Mouse (Mus musculus) erythroid progenitor cell, adult 5-6 weeks (primary cell): Measurements from ENCODE around the gene Usp47. TPM values are rescaled to one million over a fixed set of nuclear protein-coding genes. Genes with fewer than 3 reads are reported as not detected.
A peak's percentile ranks its signal among the peaks of the same experiment; 100 is the strongest.

Source experiments
- ATAC-seq: replicated peaks from 2 replicates; pipeline ENCODE4 v1.8.0; 2016; ENCODE audit warnings: moderate number of reproducible peaks, mild to moderate bottlenecking, moderate TSS enrichment, inconsistent platforms; ENCODE audit not compliant: poor library complexity, low FRiP score, severe bottlenecking
- total RNA-seq, 2 experiments: library from RNA; stranded (forward) in 1 of 2; stranded (reverse) in 1 of 2; fragments of 150-400 nt in 1 of 2; fragments of 186-747, 209-891 nt in 1 of 2; gene quantifications; 2 replicates each; pipeline versions ENCODE4 v1.2.3 to v1.2.4; 2015 to 2017; ENCODE audit warnings: low replicate concordance in 2 of 2

Gene Usp47
- total RNA-seq (2015; ENCODE audit: low replicate concordance), result 24.7 and 26.3 TPM in 2 replicates
- 62.9 and 64.2 TPM in 2 replicates for total RNA-seq (2017; ENCODE audit: low replicate concordance)

- ATAC-seq, result peak; percentile 81
These were observed at the start of gene Usp47 for GRCm38 (mm10) chr7:112023150-112023600. Gene Usp47, plus strand, starts transcription at chr7:112023504.

DNA sequence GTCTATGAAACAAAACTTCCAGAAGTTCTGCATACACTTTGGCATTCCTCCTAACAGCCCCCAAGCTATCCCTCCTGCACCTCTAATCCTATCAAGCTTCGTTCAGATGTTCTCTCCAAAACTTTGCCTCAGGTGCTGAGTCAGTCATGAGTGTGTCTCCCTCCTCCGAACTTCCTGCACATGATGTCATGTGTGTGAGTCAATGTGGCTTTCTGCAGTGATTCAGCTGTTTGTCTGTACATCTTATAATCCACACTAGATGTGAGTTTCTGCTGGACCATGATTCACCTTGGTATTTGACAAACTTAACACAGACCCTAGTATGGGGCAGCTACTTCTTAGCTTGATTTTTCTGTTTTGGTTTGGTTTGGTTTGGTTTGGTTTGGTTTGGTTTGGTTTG is 46.9 kb upstream of the Usp47 start:
- ATAC-seq, result no peak

- ATAC-seq, result no peak
These were observed 45.4 kb upstream of the Usp47 start for GRCm38 (mm10) chr7:111977871-111978270.

GRCm38 (mm10) chr7:111982296-111982695 is 41.0 kb upstream of the Usp47 start:
- no peak for ATAC-seq

DNA sequence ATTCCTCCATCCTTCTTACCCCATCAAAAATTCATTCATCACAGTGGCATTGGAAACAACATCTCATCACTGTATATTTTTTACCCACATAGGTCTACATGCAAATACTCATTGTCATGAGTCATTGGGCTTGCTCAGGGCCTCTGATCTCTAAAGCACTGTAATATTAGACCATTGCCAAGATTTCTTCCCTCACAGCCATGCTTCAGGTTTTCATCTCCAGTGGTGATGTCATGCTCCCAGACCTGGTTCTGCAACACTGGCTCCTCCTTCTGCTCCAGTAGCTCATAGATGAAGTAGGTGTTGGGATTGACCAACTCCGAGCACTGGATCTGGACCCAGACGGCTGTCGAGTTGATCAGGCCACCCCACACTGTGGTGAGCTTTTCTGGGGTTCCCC is 38.8 kb upstream of the Usp47 start:
- ATAC-seq, result no peak

GRCm38 (mm10) chr7:111985266-111985665 is 38.0 kb upstream of the Usp47 start:
- ATAC-seq, result no peak

DNA sequence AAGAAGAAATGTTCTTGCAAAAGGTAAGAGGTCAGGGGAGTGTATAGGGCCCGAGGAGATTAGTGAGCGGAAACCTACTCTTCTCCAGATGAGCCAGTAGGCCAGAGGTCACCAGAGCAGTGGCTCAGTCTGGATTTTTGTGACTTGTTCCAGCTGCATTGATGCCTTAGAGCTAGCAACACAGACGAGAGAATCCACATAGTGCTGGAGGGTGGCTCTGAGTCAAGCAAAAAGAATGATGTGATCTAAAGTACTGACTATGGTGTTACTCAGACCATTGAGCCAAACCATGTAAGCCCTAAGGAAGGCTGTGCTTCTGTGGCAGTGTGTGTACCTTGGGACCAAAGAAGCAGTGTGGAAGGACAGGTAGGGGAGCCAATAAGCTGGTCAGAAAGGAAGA is 36.4 kb upstream of the Usp47 start:
- no peak for ATAC-seq

DNA sequence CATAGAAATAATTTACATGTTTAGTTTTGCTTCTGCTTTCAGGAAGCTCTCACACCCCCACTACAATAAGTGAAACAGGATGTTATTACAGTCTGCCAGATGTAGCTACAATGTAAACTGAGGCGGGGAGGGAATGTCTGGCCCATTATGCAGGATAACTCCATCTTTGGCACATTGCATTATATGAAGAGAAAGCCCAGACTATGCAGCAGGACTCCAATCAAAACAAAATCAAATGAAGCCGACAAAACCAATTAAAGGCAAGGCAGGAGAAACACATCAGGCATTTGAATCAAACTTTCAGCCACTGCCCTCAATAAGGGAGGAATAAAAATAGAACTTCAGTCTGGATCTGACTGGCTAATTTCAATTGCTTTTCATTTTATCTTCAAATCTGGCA is 25.9 kb upstream of the Usp47 start:
- ATAC-seq, result no peak

GRCm38 (mm10) chr7:111998446-111999004 is 24.8 kb upstream of the Usp47 start:
- ATAC-seq, result no peak

- no peak for ATAC-seq
These were observed 23.9 kb upstream of the Usp47 start for GRCm38 (mm10) chr7:111999376-111999775.

DNA sequence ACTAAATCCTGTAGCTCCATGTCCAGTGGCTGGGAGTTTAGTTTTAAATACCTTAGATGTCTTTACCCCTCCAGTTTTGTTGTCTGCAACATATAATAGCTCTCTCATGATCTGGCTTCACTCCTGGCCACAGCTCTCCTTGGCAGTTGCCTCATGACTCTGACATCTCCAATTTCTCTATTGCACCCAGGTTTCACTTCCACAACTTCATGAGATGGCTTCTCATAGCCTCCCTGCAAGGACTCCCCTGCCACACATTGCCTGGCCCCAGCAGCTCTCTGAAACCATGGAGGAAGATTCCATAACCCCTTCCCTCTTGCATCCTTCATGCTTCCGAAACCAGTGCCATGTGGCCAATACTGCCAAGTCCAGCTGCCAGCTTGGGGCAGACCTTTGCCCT is 23.1 kb upstream of the Usp47 start:
- ATAC-seq, result no peak

DNA sequence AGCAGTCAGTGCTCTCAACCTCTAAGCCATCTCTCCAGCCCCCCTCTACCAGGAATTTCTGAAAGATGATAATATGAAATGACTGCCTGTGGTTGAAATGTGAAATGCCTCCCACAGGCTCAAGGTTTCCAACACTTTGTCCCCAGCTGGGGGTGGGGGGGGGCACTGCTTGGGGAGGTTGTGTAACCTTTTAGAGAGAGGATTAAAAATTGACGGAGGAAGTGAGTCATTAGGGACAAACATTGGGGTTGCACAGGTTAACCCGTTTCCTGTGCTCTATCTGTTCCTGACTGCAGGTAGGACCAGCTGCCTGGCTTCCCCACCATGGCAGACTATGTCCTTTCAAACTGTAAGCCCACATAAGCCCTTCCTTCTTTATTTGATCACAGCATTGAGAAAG is 12.8 kb upstream of the Usp47 start:
- no peak for ATAC-seq

- ATAC-seq, result no peak
These were observed 12.3 kb upstream of the Usp47 start for GRCm38 (mm10) chr7:112010976-112011375.

GRCm38 (mm10) chr7:112012102-112012501 is 11.2 kb upstream of the Usp47 start:
- no peak for ATAC-seq

DNA sequence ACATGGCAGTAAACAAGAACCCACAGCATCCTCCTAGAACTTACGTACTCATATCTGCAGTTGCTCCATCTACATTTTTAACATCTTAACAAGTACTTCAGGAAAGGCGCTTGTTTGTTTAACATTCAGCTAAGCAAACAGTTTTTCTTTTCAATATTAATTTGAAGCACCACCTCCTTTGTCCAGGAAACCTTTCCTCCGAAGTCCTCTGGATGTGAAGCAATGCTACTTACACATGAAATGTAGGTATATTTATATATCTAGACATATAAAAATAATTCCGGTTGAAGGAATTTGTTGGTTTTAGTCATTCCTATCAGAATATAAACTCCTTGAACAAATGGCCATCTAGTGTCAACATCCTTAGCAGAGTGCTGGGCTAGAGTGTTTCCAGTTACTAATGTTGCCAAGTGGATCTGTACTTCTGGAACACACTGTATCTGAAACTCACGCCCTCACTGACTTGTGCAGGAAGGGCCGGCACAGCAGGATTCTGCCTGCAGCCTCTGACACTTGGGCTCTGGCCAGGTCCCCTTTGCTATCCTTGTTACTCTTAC is 10.6 kb upstream of the Usp47 start:
- no peak for ATAC-seq

GRCm38 (mm10) chr7:112014148-112014547 is 9.2 kb upstream of the Usp47 start:
- no peak for ATAC-seq

GRCm38 (mm10) chr7:112022506-112023149 is 676 bp upstream of the Usp47 start:
- ATAC-seq, result peak; percentile 35

DNA sequence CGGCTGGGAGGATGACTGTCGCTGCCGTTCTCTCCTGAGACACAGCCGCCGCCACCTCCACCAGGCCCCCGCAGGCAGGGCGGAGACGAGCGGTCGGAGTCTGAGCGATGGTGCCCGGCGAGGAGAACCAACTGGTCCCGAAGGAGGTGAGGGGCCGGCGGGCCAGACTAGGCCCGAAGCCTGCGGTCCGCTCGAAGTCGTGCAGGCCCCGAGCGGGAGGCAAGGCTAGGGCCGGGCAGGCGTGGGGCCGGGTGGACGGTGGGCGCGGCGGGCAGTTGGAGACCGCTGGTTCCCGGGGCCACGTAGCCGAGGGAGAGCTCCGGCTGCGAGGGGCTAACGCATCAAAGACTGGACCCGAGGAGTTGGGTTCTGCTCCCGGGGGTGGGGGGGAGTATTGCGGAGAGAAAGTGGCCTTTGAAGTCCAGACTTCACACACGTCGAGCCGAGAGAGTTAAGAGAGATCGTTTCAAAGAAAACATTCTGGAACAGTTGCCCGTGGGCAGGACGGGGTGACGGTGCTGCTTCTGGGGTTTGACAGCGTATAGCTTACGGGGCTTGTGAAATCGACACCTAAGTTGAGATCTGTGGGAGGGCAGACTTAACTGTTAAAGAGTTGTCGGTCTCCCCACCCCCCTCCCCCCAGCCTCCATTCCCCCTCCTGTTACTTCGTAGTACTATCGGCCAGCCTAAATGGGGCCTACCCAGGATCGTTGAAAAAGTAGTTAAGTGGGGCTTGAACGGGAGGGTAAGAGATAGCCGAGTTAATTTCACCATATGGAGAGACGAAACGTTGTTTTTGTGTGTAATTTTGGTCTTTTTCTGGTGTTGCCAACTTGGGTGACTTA is 519 bp downstream of the Usp47 start:
- ATAC-seq, result peak; percentile 62

GRCm38 (mm10) chr7:112024446-112024730 is 1.1 kb downstream of the Usp47 start:
- ATAC-seq, result no peak

- no peak for ATAC-seq
These were observed 1.6 kb downstream of the Usp47 start for GRCm38 (mm10) chr7:112024856-112025255.

DNA sequence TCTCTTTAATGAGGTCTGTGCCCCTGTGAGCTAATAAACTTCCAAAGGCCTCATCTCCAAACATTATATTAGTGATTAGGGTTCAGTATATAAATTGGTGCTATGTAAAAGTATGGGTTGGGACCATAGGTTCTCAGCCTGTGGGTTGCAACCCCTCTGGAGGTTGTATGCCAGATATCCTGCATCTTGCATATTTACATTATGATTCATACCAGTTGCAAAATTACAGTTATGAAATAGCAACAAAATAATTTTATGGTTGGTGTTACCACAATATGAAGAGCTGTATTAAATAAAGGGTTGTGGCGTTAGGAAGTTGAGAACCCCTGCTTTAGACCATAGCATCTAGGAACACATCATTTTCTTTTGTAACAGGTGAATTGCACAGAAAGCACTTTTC is 7.3 kb downstream of the Usp47 start:
- ATAC-seq, result no peak
